Mouse (Mus musculus) testis, adult 2 months (tissue): ENCODE data around the gene Ubl5. TPM values are rescaled to one million over a fixed set of nuclear protein-coding genes. Genes with fewer than 3 reads are reported as not detected.

ENCODE experiments used
- H3K27ac ChIP-seq: fragments of 200-500 bp; 2 replicates; pipeline ENCODE4 v1.5.1; 2012; ENCODE audit warnings: low read depth, low read length; ENCODE audit not compliant: control insufficient read depth, insufficient read depth
- H3K27me3 ChIP-seq: fragments of 200-500 bp; 2 replicates; pipeline ENCODE4 v1.6.1; 2012; ENCODE audit warnings: mild to moderate bottlenecking, low read length, moderate library complexity; ENCODE audit not compliant: control insufficient read depth, insufficient read depth
- H3K36me3 ChIP-seq: fragments of 200-500 bp; 2 replicates; pipeline ENCODE4 v1.6.1; 2012; ENCODE audit warnings: mild to moderate bottlenecking, low read length; ENCODE audit not compliant: control insufficient read depth, insufficient read depth
- H3K4me1 ChIP-seq: fragments of 200-500 bp; 2 replicates; pipeline ENCODE4 v1.6.1; 2012; ENCODE audit warnings: low read length; ENCODE audit not compliant: control insufficient read depth, insufficient read depth
- H3K4me3 ChIP-seq: fragments of 200-500 bp; 2 replicates; pipeline ENCODE4 v1.5.1; 2012; ENCODE audit warnings: low read depth, mild to moderate bottlenecking, low read length, moderate library complexity, mixed read lengths; ENCODE audit not compliant: control insufficient read depth
- CTCF ChIP-seq: fragments of 200-500 bp; IDR thresholded peaks from 2 replicates; pipeline ENCODE4 v1.5.1; 2012; ENCODE audit warnings: low read depth, mild to moderate bottlenecking, inconsistent platforms, low read length, moderate library complexity; ENCODE audit not compliant: control insufficient read depth, insufficient read depth, insufficient replicate concordance
- POLR2A ChIP-seq: fragments of 200-500 bp; IDR thresholded peaks from 2 replicates; pipeline ENCODE4 v1.6.1; 2012; ENCODE audit warnings: low read depth, mild to moderate bottlenecking, inconsistent platforms, low read length, moderate library complexity; ENCODE audit not compliant: control insufficient read depth
- polyA plus RNA-seq: library from polyadenylated mRNA; depleted of rRNA; stranded (reverse); fragments of >200 nt; gene quantifications from 2 replicates; pipeline ENCODE4 v1.2.3, GENCODE M21; 2012; rRNA removed

The Ubl5 gene
- polyA plus RNA-seq = 175 and 241 TPM in 2 replicates

GRCm38 (mm10) chr9:20642101-20642895, at the start of gene Ubl5:
Gene Ubl5, plus strand, starts transcription at chr9:20642878.
- H3K4me3 ChIP-seq = peak within 1 kb of the TSS; percentile 96
- peak within 1 kb of the TSS; percentile 92 for H3K27ac ChIP-seq
- peaks cover 5% of the 10 kb centered on the region for H3K4me1 ChIP-seq
- TF ChIP-seq POLR2A (0 out of 2 replicates have a peak, but pooled peaks have one; percentile 14), CTCF (no peak)
- H3K27me3 ChIP-seq = no peaks in the 10 kb centered on the region
- peaks cover 3% of the 10 kb centered on the region for H3K36me3 ChIP-seq

DNA sequence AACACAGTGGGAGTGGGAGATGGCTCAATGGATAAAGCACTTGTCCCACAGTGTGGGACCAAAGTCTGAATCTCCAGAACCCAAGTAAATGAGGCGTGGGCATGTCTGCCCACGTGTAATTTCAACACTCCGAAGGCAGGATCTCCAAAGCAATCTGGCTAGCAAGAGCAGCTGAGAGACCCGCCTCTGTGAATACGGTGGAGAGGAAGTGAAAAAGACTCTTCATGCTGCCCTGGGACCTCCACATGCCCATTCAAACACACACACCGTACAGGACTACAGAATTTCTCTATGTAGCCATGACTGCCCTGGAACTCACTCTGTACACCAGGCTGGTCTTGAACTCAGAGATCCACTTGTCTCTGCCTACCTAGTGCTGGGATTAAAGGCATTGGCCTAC, 41.4 kb upstream of the Ubl5 start:
- no peak overlapping the region for H3K27ac ChIP-seq
- H3K4me1 ChIP-seq = no peaks in the 10 kb centered on the region
- no peak overlapping the region for H3K4me3 ChIP-seq
- H3K27me3 ChIP-seq = no peaks in the 10 kb centered on the region
- no peak for TF ChIP-seq CTCF
- no peak for TF ChIP-seq POLR2A
- H3K36me3 ChIP-seq = no peaks in the 10 kb centered on the region

- Histone ChIP-seq H3K36me3 (no peaks in the 10 kb centered on the region), H3K4me3 (no peak overlapping the region), H3K4me1 (no peaks in the 10 kb centered on the region), H3K27me3 (no peaks in the 10 kb centered on the region), H3K27ac (no peak overlapping the region)
- TF ChIP-seq CTCF (no peak), POLR2A (no peak)
Measured at GRCm38 (mm10) chr9:20606269-20606668, 36.4 kb upstream of the Ubl5 start.

- Histone ChIP-seq H3K27me3 (no peaks in the 10 kb centered on the region), H3K27ac (peak overlapping the region; percentile 97), H3K4me3 (peak overlapping the region; percentile 89), H3K36me3 (no peaks in the 10 kb centered on the region), H3K4me1 (no peaks in the 10 kb centered on the region)
- peak; percentile 67; the same call in 1 of the 2 replicates for TF ChIP-seq POLR2A
- TF ChIP-seq CTCF = peak; percentile 10; the same call in 1 of the 2 replicates
Measured at GRCm38 (mm10) chr9:20607100-20607974, 35.3 kb upstream of the Ubl5 start.

DNA sequence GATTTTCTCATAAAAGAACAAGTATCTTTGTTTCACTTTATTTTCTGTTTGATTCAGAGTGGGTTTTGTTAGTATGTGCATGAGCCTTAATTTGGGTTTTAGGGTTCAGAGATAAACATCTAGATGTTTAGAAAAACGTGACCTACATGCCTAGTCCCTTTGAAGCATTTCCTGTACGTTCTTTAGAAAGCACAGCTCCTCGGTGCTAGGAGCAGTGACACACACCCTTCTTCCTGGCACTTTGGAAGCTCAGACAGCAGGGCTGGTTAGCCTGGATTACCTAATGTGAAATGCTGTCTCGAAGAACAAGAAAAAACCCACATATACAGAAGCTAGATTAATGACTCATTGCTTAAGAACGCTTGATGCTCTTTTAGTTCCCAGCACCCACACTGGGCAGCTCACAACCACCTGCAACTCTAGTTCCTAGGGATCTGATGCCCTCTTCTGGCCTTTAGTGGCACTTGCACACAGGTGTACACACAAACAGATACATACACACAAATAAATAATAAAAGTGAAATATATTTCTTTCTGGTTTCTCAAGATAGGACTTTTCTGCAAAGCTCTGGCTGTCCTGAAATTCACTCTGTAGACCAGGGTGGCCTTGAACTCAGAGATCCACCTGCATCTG, 32.7 kb upstream of the Ubl5 start:
- H3K27ac ChIP-seq = no peak overlapping the region
- no peaks in the 10 kb centered on the region for H3K36me3 ChIP-seq
- H3K4me1 ChIP-seq = no peaks in the 10 kb centered on the region
- no peak overlapping the region for H3K4me3 ChIP-seq
- no peaks in the 10 kb centered on the region for H3K27me3 ChIP-seq
- TF ChIP-seq POLR2A (no peak), CTCF (no peak)

GRCm38 (mm10) chr9:20611976-20612375, 30.7 kb upstream of the Ubl5 start:
- Histone ChIP-seq H3K27me3 (no peaks in the 10 kb centered on the region), H3K27ac (no peak overlapping the region)
- TF ChIP-seq POLR2A = no peak
- no peak for TF ChIP-seq CTCF

More at GRCm38 (mm10) chr9:20611976-20612375, 30.7 kb upstream of the Ubl5 start:
- no peak overlapping the region for H3K4me3 ChIP-seq
- H3K4me1 ChIP-seq = no peaks in the 10 kb centered on the region
- H3K36me3 ChIP-seq = no peaks in the 10 kb centered on the region
